Mouse (Mus musculus): Measurements from ENCODE around the gene Mmp3.
"Not testable (repeated sequence)": the region's sequence is repeated elsewhere in the genome, so short reads cannot be mapped to it uniquely, and the experiment has no call there.

The Mmp3 gene

GRCm38 (mm10) chr9:7445522-7445921 is at the start of gene Mmp3:
Gene Mmp3 (plus strand): TSS chr9:7445822.
- DNase-seq (ENCODE audit: low read depth, low spot score): no peak

- DNase-seq (ENCODE audit: low read depth, low spot score): not testable (repeated sequence)
These were observed 49.1 kb upstream of the Mmp3 start for GRCm38 (mm10) chr9:7396556-7396955.

- no peak for DNase-seq (ENCODE audit: low read depth, low spot score)
These were observed 7.7 kb downstream of the Mmp3 start for GRCm38 (mm10) chr9:7453302-7453701.

- DNase-seq (ENCODE audit: low read depth, low spot score): no peak
These were observed 24.6 kb downstream of the Mmp3 start for GRCm38 (mm10) chr9:7470262-7470661.

- DNase-seq (ENCODE audit: low read depth, low spot score): no peak
These were observed 38.2 kb downstream of the Mmp3 start for GRCm38 (mm10) chr9:7483684-7484394.

- DNase-seq (ENCODE audit: low read depth, low spot score): no peak
These were observed 55.5 kb downstream of the Mmp3 start for GRCm38 (mm10) chr9:7501138-7501537.

- no peak for DNase-seq (ENCODE audit: low read depth, low spot score)
These were observed 56.4 kb downstream of the Mmp3 start, which contains the start of gene Mmp10 for GRCm38 (mm10) chr9:7502051-7502450. Gene Mmp10 (plus strand): TSS chr9:7502352.
